Mouse (Mus musculus) G1E (cell line): ENCODE results near the gene Als2. TPM values are rescaled to one million over a fixed set of nuclear protein-coding genes. Genes with fewer than 3 reads are reported as not detected.

Experiments used
- ATAC-seq: 2 replicates; pipeline ENCODE4 v1.8.0; 2016; ENCODE audit warnings: mild to moderate bottlenecking; ENCODE audit not compliant: insufficient number of reproducible peaks, poor library complexity, low FRiP score, severe bottlenecking; ENCODE audit errors: extremely low read depth
- DNase-seq: peaks from one replicate; pipeline ENCODE4 v3.0.0; 2012; ENCODE audit warnings: low spot score
- H3K27me3 ChIP-seq: 2 replicates; pipeline ENCODE4 v1.6.1; 2012; ENCODE audit warnings: mild to moderate bottlenecking, low read length, inconsistent platforms; ENCODE audit not compliant: insufficient read depth
- H3K36me3 ChIP-seq: replicated peaks from 2 replicates; pipeline ENCODE3; 2012; ENCODE audit warnings: mild to moderate bottlenecking, inconsistent platforms
- H3K4me1 ChIP-seq: 2 replicates; pipeline ENCODE4 v1.6.1; 2012; ENCODE audit warnings: low read depth, low read length, inconsistent platforms, mixed read lengths; ENCODE audit not compliant: insufficient read depth
- H3K4me3 ChIP-seq: 2 replicates; pipeline ENCODE4 v1.5.1; 2012; ENCODE audit warnings: low read depth, mild to moderate bottlenecking, inconsistent platforms, low read length, moderate library complexity, mixed read lengths
- H3K9me3 ChIP-seq: replicated peaks from 2 replicates; pipeline ENCODE4 v1.6.1; 2012; ENCODE audit warnings: inconsistent platforms
- CTCF ChIP-seq: IDR thresholded peaks from 2 replicates; pipeline ENCODE4 v1.5.1; 2012; ENCODE audit warnings: low read depth, low read length, inconsistent platforms, mixed read lengths
- GATA1 ChIP-seq: IDR thresholded peaks from 2 replicates; pipeline ENCODE4 v1.6.1; 2012; ENCODE audit warnings: borderline replicate concordance, low read length, inconsistent platforms, mixed read lengths
- GATA2 ChIP-seq: IDR thresholded peaks from 2 replicates; pipeline ENCODE4 v1.6.1; 2012; ENCODE audit warnings: low read depth, low read length, inconsistent platforms, borderline replicate concordance
- POLR2AphosphoS5 ChIP-seq: IDR thresholded peaks from 2 replicates; pipeline ENCODE4 v1.6.1; 2012; ENCODE audit warnings: low read depth, low read length, inconsistent platforms; ENCODE audit not compliant: insufficient replicate concordance
- TAL1 ChIP-seq: conservative IDR thresholded peaks from 2 replicates; pipeline ENCODE4 v1.6.1; 2012; ENCODE audit warnings: low read depth, low read length, inconsistent platforms, mixed read lengths
- polyA plus RNA-seq: library from polyadenylated mRNA; stranded (reverse); fragments of >175 nt; gene quantifications from 2 replicates; pipeline ENCODE4 v1.2.3, GENCODE M21; 2012
- total RNA-seq, 2 experiments: library from RNA; stranded (forward) in 1 of 2; stranded (reverse) in 1 of 2; fragments of 200-1000 nt in 1 of 2; fragments of >200 nt in 1 of 2; fragmentation: Nextera tagmentation in 1 of 2; gene quantifications; 2 replicates each; pipeline ENCODE4 v1.2.3; 2014 to 2017

Als2 gene
- total and polyA plus RNA-seq, 3 experiments, result 6.9 to 42.6 (median 30.3) TPM

DNA sequence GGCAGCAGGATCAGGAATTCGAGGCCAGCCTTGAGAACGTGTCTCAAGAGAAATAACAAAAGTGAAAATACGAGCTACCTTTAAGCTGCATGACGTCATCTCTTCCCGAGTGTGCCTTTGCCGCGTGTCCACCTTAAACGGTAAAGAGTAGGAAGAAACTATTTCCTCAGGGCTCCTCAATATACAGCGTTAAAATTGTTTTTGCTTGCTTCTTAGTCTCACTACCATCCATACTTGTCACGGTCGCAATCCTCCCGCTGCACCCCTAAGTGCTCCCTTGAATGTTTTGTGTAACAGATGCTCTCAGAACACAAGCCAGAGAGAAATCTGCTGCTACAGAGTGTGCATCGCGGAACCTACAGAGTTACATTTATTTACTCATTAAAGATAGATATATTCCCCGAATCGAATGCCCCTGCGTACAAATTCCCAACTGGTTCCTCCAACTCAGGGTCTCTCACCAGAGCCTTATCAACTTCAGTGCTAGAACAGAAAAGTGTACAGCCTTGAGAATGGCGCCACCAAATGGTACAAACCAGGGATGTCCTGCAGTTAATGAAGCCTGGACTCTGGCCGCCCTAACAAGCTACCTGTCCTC is 682 bp upstream of the Als2 start:
- Histone ChIP-seq H3K36me3 (peaks cover 10% of the 10 kb centered on the region), H3K9me3 (no peaks in the 10 kb centered on the region), H3K4me3 (peak overlapping the region; percentile 88), H3K4me1 (peaks cover 27% of the 10 kb centered on the region), H3K27me3 (peaks cover 5% of the 10 kb centered on the region; the same call in 1 of the 2 replicates)
- ATAC-seq (peak; percentile 67), DNase-seq (peak; percentile 61)
- TF ChIP-seq GATA1, result no peak
- TF ChIP-seq CTCF, result peak; percentile 43; the same call in 1 of the 2 replicates
- no peak for TF ChIP-seq GATA2

GRCm38 (mm10) chr1:59229187-59229586 is 7.8 kb downstream of the Als2 start:
- TF ChIP-seq TAL1 (no peak), CTCF (no peak), GATA2 (no peak), POLR2AphosphoS5 (no peak), GATA1 (no peak)
- ATAC-seq, result no peak
- Histone ChIP-seq H3K27me3 (no peaks in the 10 kb centered on the region), H3K4me3 (no peak overlapping the region), H3K36me3 (peaks cover 33% of the 10 kb centered on the region), H3K4me1 (0 out of 2 replicates have a peak, but pooled peaks cover 2% of the 10 kb centered on the region), H3K9me3 (no peaks in the 10 kb centered on the region)
- no peak for DNase-seq

DNA sequence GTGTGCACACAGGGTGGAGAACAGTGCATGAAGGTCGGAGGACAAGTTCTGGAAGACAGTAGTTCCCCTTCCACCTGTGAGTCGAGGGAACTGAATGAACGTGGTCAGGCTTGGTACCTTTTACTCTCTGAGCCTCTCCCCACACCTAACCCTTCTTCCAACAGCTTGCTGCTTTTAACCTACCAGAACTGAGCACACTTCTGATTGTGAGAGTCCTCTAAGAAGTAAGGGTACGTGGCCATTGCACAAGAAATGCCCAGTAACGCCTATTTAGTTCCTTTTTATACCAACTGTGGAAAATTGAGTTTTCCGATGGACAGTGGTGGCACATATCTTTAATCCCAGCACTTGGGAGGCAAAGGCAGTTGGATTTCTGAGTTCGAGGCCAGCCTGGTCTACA is 8.5 kb downstream of the Als2 start:
- Histone ChIP-seq H3K27me3 (no peaks in the 10 kb centered on the region), H3K4me3 (no peak overlapping the region), H3K4me1 (0 out of 2 replicates have a peak, but pooled peaks cover 2% of the 10 kb centered on the region), H3K36me3 (peaks cover 34% of the 10 kb centered on the region), H3K9me3 (no peaks in the 10 kb centered on the region)
- ATAC-seq, result no peak
- TF ChIP-seq GATA1, result no peak
- TF ChIP-seq TAL1, result no peak
- TF ChIP-seq GATA2, result no peak
- no peak for TF ChIP-seq CTCF
- no peak for TF ChIP-seq POLR2AphosphoS5
- no peak for DNase-seq

- Histone ChIP-seq H3K4me3 (no peak overlapping the region), H3K4me1 (no peaks in the 10 kb centered on the region), H3K27me3 (no peaks in the 10 kb centered on the region), H3K36me3 (peaks cover 30% of the 10 kb centered on the region), H3K9me3 (no peaks in the 10 kb centered on the region)
- TF ChIP-seq GATA1 (no peak), CTCF (no peak), GATA2 (no peak), POLR2AphosphoS5 (no peak), TAL1 (no peak)
- no peak for DNase-seq
- ATAC-seq, result no peak
These were observed 14.8 kb downstream of the Als2 start for GRCm38 (mm10) chr1:59222101-59222825.

DNA sequence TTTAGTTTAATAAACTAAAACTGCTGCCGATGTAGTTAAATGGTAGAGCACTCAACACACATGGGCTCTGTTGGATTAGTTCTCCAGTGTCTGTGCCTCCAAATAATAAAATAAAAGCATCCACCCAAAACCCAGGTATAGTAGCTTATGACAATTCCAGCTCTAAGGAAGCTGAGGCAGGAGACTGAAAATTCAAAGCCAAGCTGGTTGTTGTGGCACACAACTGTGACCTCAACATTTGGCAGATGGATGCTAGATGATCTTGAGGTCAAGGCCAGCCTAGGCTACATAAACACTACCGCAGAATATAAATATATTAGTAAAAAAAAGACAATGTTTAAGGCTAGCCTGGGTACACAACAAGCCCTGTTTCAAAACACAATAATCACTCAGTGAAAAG is 15.4 kb downstream of the Als2 start:
- no peaks in the 10 kb centered on the region for H3K27me3 ChIP-seq
- no peak for TF ChIP-seq TAL1
- no peak for TF ChIP-seq CTCF
- no peak for TF ChIP-seq GATA1
- no peak for TF ChIP-seq POLR2AphosphoS5
- TF ChIP-seq GATA2, result no peak

DNA sequence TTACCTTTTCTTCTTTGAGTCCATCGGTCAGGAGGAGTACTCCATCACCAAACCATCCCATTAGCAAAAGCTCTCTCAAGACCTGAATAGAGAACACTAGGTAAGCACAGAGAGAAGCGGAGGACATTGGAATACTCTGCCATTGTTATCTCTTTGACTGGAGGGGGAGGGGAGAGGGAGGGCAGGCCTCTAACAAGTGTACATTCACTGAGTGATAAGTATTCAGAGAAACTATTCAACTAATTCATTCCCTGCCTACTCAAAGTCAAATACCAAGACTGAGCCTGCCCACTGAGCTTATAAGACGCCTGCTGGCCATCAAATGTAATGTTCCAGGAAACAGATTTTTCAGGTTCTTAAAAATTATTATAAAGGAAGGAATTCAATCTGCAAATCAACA is 16.7 kb downstream of the Als2 start:
- Histone ChIP-seq H3K4me3 (no peak overlapping the region), H3K4me1 (no peaks in the 10 kb centered on the region), H3K9me3 (no peaks in the 10 kb centered on the region), H3K27me3 (no peaks in the 10 kb centered on the region), H3K36me3 (peaks cover 46% of the 10 kb centered on the region)
- TF ChIP-seq CTCF (no peak), GATA1 (no peak), POLR2AphosphoS5 (no peak), GATA2 (no peak)
- ATAC-seq, result no peak
- DNase-seq, result no peak

More for the DNA sequence above, 15.4 kb downstream of the Als2 start:
- ATAC-seq (no peak), DNase-seq (no peak)
- no peaks in the 10 kb centered on the region for H3K4me1 ChIP-seq
- H3K9me3 ChIP-seq, result no peaks in the 10 kb centered on the region
- peaks cover 34% of the 10 kb centered on the region for H3K36me3 ChIP-seq
- H3K4me3 ChIP-seq, result no peak overlapping the region
